ENCODE assay signal across 1 mouse cellular context in the genomic region with DNA sequence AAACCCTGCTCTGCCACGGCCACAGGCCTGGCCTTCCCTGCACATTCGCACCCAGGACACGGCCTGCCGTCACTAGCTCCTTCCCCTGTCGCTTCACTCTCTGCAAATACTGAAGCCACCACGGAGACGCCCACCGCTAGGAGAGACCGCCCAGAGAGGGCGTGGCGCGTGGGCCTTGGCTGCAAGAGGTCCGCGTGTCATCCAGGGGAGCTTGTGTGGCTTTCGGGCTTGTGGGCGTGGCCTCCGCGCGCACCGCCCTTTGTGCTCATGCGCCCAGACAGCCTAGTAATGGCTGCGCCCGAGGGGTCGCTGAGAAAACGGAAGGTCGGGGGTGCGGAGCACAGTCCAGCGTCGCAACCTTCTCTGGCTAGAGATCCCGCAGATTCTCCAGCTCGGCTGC.
TF ChIP-seq lines count a peak whose summit lies in the region.

TSS of gene Lmf1 (plus strand) at position 166 of the 400 bp plus-strand sequence.

TF ChIP-seq in CH12.LX, 34 proteins besides CTCF, POLR2A, EP300 and RAD21 (continued from another document):
- peak; percentile 82 for TF ChIP-seq NELFE (IDR thresholded peaks at IDR 0.05; ENCODE audit: low read depth, low read length)
- no peak for TF ChIP-seq SMC3 (IDR thresholded peaks at IDR 0.05; ENCODE audit: low read depth, low read length)
- TF ChIP-seq ZMIZ1 (IDR thresholded peaks at IDR 0.05; ENCODE audit: low read depth, low read length), result peak; percentile 63
- 0 out of 2 replicates have a peak, but pooled peaks have one; percentile 45 for TF ChIP-seq KAT2A (IDR thresholded peaks at IDR 0.05; ENCODE audit: insufficient replicate concordance, low read length)
- TF ChIP-seq SIN3A (IDR thresholded peaks at IDR 0.05; ENCODE audit: low read length), result no peak; the same call in none of the 2 replicates
- TF ChIP-seq MAFK (IDR thresholded peaks at IDR 0.05; ENCODE audit: insufficient replicate concordance, low read length), result no peak
- no peak for TF ChIP-seq MAZ (IDR thresholded peaks at IDR 0.05; ENCODE audit: low read depth, low read length)
- no peak for TF ChIP-seq CHD1 (IDR thresholded peaks at IDR 0.05; ENCODE audit: low read depth, low read length)
- 0 out of 2 replicates have a peak, but pooled peaks have one; percentile 6 for TF ChIP-seq MEF2A (IDR thresholded peaks at IDR 0.05; ENCODE audit: borderline replicate concordance, low read depth, low read length)
- TF ChIP-seq TBP (conservative IDR thresholded peaks at IDR 0.05; ENCODE audit: low read depth, low read length), result peak; percentile 68; the same call in 1 of the 2 replicates
- TF ChIP-seq MXI1 (IDR thresholded peaks at IDR 0.05; ENCODE audit: low read depth, low read length), result peak; percentile 85
- TF ChIP-seq ZNF384 (IDR thresholded peaks at IDR 0.05; ENCODE audit: low read depth, low read length), result no peak
- TF ChIP-seq ETS1 (conservative IDR thresholded peaks at IDR 0.05; ENCODE audit: low read depth, low read length), result no peak
- TF ChIP-seq UBTF (IDR thresholded peaks at IDR 0.05; ENCODE audit: low read depth, low read length), result no peak
- TF ChIP-seq RCOR1 (conservative IDR thresholded peaks at IDR 0.05; ENCODE audit: low read depth, low read length), result no peak
- TF ChIP-seq POLR2AphosphoS2 (IDR thresholded peaks at IDR 0.05; ENCODE audit: low read depth, low read length), result peak; percentile 72; the same call in 1 of the 2 replicates
- TF ChIP-seq HCFC1 (IDR thresholded peaks at IDR 0.05; ENCODE audit: low read depth, low read length), result peak; percentile 58
- no peak for TF ChIP-seq ZC3H11A (IDR thresholded peaks at IDR 0.05; ENCODE audit: low read depth, low read length)
- TF ChIP-seq MAX (IDR thresholded peaks at IDR 0.05; ENCODE audit: low read length), result peak; percentile 41; the same call in 1 of the 2 replicates
- TF ChIP-seq NRF1 (IDR thresholded peaks at IDR 0.05; ENCODE audit: low read depth, low read length), result peak; percentile 83
- TF ChIP-seq GABPA (IDR thresholded peaks at IDR 0.05; ENCODE audit: insufficient replicate concordance, low read depth, low read length), result no peak
- no peak for TF ChIP-seq JUND (conservative IDR thresholded peaks at IDR 0.05; ENCODE audit: low read depth, low read length)
